Mouse (Mus musculus): ENCODE data around the gene Ap1m1.

Gene Ap1m1

DNA sequence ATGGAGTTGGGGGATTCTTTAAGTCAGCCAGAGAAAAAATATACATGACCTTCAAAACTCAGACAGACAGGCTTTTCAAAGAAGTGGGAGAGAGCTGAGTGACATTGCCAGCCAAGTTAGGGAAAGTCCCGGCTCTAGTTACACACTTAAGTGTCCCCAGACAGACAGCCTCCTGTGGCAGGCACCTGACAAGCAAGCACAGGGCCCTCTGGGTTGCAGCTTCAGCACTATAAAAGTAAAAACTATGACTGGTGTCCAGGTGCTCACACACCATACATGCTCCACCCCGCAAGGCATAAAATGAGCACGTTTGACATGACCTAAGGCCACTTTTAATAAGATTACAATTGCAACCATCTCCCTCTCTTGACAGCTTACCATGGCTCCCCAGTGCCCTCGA is 20.8 kb downstream of the Ap1m1 start:
- no peak for DNase-seq

DNA sequence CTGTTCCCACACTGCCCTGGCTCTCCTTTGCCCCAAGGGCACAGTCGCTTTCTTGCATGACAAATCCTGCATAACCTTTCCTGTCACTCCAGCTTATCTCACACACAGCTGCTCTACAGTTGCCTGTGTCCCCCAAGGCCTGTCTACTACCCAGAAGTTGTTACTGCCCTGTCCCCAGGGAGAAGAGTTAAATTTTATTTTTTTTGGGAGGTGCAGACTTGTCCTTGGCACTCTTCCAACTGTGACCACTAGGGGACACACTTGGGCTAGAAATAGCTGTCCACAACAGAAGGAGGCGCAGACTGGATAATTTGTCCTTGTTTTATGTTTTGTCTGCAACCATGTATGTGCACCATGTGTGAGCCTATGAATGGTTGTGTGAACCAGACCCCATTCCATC is 21.2 kb downstream of the Ap1m1 start:
- no peak for DNase-seq

DNA sequence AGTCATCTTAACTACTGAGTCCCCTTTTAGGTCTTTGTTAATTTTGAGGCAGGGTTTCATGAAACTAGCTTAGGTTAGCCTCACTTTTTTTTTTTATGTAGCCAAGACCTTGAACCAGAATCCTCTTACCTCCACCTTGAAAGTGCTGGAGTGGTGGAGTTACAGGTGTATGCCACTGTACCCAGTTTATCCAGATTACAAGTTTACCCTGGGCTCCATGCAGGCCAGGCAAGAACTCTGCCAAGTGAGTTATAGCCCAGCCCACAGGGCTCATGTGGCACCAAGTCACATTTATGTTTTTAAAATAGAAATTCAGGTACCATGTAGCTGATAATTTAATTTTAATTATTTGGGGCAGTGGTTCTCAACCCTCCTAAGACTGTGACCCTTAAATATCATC is 21.6 kb downstream of the Ap1m1 start:
- no peak for DNase-seq

DNA sequence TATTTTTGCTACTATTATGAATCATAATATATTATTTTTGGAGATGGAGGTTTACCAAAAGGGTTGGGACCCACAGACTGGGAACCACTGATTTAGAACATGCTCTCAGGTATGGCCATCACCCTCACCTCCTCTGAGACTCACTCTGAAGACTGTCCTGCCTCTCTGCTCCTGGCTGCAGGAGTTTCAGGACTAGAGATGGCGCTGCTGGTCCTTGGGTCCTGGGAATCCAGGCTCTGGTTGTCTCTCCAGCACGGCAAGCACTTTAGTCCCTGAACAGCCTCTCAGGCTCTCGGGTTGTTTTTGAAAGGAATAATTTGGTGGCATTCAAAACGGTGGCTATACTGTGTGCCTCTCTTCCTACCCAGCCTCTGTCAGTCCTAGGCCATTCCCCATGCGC is 22.1 kb downstream of the Ap1m1 start:
- no peak for DNase-seq

DNA sequence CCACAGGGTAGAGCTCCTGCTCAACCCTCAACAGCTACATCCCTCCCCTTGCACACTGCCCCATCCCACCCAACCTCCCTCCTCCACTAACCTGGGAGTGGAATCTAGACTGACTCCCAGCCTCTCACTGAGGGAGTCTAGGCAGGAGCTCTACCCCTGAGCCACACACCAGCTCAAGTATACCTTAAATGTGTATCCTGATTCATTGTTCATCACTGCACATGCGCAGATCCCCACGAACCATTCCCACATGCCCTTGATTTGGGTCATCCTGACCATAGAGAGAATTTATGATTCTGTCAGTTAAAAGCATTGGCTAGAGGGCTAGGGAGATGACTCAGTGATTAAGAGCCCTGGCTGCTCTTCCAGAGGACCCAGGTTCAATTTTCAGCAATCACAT is 22.9 kb downstream of the Ap1m1 start:
- DNase-seq, result no peak

DNA sequence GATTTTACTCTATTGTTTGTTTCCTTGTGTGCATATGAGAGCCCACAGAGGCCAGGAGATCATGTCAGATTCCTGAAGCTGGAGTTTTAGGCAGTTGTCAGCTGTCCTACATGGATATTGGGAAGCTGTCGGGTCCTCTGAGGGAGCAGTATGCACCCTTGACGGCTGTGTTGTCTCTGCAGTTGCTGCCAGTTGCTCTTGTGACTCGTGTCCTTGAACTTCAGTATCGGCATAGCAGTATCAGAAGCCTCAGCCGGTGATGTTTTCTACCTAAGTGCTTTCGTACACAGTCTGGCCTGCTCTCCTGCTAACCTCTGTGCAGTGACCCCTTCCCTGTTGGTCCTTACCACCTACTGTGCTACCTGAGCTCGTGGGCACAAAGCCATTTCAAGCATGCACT is 23.6 kb downstream of the Ap1m1 start:
- DNase-seq, result no peak

DNA sequence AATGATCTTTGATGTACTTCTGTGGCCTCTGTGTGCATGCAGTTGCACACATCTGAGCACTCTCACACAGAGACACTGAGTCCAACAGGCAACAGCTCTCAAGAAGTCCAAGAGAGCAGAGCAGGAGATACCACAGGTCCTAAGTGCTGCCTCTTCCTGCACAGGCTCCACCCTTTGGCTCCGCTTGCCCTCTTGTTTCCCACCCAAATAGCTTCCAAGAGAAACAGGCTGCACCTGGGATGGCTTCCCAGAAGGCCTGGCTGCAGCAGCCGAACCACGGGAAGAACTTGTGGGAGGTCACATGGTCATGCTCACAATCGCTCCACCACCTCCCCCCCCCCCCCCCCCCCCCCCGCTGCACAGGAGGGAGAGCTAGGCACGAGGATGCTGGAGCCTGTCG is 25.5 kb downstream of the Ap1m1 start:
- DNase-seq, result no peak

DNA sequence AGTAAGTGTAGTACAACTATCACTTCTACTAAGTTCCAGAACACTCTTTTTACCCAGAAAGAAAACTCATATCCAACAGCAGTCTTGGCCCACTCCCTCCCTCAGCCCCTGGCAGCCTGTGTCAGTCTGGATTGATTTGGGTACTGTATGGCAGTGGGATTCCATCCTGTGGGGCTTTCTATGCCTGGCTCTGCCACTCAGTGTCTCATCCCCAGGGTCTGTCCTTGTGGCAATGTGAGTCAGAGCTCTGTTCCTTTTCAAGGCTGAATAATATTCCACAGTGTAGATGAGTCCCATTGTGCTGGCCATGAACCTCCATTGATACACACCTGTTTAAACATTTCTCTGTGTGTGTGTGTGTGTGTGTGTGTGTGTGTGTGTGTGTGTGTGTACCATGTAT is 26.9 kb downstream of the Ap1m1 start:
- no peak for DNase-seq

DNA sequence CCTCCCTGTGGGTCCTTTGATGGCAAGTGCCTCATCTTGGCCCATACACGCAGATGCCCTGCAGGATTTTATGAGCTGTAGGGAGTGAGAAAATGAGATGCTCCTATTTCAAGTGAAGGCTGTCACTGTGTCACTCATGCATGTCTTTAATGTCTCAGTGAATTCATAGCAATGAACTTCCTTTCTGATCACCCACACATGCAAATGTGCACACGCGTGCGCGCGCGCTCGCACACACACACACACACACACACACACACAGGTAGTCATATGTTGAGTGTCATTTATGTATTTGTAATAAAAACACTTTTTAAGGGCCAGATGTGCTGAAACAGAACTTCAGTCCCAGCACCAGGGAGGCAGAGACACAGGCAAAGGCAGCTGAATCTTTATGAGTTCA is 27.3 kb downstream of the Ap1m1 start:
- DNase-seq, result no peak

DNA sequence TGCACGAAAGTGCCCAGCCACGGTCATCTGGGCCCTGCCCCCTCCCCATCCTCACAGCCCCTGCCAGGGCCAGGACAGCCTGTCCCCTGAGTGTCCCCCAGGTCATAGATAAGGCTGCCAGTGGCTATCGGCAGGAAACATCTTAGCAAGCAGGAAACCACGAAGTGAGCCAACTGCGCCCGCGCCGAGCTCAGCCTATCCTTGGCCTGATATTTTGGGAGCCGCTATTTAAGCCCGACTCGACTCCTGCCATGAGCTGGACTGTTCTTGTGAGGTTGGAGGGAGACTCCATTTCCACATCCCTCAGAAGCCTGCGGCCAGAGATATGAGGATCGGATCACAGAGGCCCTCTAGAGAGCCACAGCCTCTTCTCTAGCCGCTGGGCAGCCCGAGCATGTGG is 28.5 kb downstream of the Ap1m1 start:
- no peak for DNase-seq

DNA sequence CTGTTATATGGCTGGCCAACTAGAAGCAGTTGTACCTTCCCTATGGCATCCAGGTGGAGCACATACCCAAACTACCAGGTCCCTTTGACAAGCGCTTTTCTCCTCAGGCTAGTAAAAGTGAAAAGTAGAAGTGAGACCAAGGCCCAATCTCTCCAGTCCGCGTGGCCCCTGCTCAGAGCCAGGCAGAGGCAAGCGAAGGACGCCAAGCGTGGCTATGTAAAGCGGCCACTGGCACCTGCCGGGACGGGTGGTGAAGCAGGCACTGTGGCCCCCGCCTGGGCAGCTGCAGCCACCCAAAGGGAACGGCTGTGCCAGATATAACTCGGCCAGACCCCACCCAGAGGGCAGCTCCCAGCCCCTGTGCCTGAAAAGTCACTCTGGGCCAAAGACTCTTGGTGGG is 30.8 kb downstream of the Ap1m1 start:
- DNase-seq, result no peak

DNA sequence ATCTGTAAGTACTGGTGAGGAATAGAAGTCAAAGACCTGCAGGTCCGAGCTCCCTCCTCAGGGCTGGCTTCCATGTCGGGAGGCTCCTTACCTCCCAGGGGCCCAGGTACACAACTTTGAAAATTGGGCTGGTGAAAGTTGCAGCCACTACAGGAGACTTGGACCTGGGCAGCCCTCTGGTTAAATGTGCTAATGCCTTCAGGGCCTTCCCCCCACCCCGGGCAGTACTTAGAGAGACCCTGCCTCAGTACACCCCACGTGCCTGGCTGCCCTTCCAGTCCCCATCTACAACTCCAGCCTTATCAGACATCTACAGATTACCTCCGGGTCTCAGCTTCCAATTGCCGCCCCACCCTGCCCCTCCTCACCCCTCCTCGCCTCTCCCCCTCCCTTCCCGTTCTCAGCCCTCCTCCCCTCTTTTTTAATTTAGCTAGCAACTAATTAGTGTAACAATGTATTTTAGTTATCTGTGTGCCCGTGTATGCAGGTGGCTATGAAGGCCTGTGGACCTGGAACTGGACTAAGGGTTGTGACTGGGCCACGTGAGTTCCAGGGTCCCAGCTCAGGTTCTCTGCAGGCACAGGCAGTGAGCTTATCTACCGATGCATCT is 31.3 kb downstream of the Ap1m1 start:
- no peak for DNase-seq

DNA sequence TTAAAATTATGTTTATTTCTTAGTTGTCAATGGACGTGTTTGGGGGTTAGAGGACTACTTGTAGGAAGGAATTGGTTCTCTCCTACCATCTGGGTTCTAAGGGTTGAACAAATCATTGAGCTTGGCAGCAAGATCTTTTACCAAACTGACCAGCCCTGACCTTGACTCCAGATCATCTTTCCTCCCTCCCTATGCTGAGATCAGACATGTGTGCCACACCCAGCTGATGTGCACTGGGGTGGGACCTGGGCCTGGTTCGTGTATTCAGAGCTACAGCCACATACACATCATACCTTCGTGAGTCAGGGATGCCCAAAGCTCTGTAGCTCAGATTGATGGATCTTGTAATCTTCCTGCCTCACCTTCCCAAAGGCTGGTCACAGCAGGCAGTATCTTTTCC is 31.9 kb downstream of the Ap1m1 start:
- DNase-seq, result no peak

DNA sequence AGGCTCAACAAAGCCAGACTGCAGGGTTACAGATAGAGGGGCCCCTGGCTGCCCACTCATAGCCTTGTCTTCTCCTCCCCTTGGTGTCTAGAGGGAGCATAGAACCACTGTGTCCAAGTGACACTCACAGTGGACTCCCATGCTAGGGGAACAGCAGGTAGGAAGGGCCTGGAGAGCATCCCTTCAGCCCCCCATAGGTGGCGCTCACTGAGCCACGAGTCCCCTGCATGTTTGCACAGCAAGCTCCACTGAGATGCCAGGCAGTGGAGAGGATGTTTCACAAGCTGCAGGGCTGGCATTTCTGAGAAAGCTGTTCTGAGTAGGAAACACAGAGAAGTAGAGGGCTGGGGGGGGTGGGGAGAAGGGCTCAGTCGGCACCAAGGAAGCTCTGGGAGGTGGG is 32.5 kb downstream of the Ap1m1 start:
- DNase-seq, result peak; percentile 72

DNA sequence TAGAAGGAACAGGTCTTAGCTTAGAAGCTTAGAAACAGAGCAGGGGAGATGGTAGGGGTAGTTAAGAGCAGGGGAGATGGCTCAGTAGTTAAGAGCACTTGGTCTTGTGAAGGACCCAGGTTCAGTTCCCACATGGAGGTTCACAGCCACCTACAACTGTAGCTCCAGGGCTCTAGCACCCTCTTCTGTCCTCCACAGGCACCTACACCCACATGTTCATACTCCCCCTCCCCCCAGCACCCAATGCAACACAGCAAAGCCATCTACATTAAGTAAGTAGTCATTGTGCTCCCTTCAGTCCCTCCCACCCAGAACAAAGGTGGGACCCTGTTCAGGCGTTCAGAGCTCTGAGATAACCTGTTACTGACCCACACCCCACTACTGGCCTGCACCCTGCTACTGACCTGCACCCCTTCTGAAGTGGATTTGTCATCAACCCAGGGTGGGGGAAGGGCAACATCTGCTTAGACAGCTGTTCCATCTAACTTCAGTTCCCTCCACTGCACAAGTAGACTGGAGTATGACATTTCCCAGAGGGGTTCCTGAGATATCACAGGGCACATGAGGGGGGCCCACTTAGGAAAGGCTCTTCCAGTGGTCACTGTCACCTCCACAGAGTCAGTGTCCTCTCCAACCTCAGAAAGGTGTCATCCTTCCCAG is 33.4 kb downstream of the Ap1m1 start:
- no peak for DNase-seq

DNA sequence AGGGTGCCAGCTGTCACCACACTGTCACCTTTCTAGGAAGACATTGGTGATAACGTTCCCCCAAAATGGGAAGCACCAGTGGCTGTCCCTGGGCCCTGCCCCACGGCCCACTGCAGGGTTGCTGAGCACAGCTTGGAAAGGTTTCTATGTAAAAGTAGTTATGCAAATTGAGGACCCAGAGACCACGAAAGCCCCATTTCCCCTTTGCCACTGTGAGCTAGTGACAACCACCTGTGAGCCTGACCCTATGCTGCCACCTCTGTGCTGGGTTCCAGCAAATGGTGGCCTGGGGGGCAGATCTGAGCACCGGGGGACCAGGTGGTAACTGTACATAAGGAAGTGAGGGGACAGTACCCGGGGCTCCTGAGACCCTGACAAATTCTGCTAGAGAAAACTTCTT is 34.0 kb downstream of the Ap1m1 start:
- DNase-seq, result no peak

DNA sequence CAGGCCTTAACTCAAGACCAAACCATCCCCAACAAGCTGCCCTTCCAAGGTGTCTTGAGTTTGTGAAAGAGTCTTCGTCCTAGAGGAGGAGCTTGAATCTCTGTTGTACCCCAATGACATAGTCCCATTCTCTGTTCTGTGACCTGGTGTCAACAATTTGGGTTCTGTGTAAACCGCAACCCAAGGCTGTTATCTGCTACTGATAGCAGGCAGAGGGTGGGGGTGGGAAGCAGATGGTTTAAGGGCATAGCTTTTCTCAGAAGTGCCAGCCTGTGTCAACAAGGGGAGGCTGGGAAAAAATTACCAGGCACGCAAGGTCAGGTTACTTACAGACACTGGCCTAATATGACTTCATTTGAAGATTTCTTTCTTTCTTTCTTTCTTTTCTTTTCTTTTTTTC is 37.4 kb downstream of the Ap1m1 start:
- DNase-seq, result no peak

DNA sequence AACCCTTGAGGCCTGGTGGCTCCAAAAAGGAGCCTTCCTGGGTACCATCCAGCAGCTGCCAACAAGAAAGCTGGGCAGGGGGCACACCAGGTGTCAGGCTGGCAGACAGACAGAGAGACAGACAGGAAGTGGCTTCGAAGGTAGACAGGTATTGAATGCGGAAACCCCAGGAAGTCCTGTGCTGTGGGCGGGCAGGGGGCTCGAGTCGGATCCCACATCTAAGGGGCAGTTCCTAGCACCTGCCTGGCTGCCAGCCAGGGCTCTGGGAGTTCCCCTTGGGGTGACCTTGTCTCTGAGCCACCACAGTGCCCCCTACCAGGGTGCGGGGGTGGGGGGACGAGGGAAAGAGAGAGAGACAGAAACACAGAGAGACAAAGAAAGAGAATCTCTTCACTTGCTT is 39.3 kb downstream of the Ap1m1 start:
- DNase-seq, result no peak

DNA sequence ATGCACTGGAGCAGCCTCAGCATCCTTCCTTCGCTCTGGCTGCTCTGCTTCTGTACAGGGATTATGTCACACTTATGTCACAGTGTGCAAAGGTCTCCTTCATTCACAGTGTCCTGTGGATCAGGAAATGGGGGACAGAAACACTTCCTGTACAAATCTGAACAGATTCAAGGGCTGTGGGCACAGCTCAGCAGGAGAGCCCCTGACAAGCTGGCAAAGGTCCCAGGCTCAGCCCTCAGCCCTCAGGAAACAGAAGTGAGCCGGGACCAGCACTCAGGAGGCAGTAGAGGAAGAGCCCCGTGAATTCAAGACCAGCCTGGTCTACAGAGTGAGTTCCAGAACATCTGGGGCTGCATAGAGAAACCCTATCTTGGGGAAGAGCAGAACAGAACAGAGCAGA is 41.8 kb downstream of the Ap1m1 start:
- DNase-seq, result no peak

DNA sequence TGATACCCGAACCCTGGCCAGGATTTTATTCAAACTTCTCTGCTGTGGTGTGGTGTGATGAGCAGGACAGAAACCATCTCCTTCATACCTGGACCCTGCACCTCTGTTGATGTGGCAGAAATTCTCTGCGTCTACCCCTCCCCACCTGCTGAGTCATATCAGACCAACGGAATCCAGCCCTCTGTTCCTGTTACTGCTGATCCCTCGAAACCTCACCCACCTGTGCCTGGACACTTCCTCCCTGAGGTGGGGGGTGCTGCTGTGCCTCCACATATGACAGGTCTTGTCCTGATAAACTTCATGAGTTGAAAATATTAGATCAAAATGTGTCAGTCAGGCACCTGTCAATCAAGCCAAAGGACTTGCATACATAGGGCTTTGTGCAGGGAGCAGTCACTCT is 45.5 kb downstream of the Ap1m1 start:
- DNase-seq, result no peak

DNA sequence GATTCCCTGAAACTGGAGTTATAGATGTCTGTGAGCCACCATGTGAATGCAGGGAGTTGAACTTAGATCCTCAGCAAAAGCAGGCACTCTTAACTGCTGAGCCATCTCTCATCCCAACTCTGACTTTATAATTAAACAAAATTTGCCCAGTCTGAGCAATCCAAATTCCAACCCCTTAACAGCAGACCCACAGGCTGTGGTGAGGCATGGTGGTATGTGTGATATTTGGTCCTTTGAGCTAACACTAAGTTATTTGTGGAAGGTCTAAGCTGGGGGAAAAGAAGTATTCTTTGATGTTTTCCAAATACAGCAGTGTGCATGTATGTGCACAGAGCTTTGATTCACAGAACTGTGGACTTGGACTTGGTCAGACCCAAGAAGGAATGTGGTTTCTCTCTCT is 49.2 kb downstream of the Ap1m1 start:
- DNase-seq, result no peak

DNA sequence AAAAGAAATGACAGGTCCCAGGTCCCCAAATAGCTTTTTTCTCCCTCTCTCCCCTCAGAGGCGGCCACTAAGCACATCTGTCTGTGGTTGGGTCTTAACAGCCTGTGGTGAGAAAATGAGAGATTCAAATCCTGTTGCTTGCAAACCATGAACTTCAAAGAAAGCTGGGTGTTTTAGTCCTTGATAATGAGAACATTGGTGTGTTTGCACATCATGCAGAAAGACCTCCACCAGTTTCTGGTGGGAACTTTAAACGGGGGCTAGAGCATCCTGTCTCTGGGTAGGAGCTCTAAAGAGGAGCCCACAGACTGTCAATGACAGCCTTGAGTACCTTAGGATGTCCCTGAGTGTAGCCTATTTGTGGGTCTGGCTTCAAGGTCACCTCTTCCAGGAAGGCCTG is 51.3 kb downstream of the Ap1m1 start:
- no peak for DNase-seq

DNA sequence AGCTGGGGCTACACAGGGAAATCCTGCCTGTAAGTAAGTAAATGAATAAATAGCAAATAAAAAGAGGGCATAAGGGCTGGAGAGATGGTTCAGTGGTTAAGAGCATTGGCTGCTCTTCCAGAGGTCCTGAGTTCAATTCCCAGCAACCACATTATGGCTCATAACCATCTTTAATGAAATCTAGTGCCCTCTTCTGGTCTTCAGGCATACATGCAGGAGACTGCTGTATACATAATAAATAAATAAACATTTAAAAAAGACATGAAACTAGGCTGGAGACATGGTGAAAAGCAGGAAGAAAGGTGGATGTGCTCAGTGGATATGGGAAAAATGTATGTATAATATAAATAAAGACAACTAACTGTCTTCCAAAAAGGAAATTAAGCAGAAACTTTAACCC is 53.5 kb downstream of the Ap1m1 start:
- DNase-seq, result no peak

DNA sequence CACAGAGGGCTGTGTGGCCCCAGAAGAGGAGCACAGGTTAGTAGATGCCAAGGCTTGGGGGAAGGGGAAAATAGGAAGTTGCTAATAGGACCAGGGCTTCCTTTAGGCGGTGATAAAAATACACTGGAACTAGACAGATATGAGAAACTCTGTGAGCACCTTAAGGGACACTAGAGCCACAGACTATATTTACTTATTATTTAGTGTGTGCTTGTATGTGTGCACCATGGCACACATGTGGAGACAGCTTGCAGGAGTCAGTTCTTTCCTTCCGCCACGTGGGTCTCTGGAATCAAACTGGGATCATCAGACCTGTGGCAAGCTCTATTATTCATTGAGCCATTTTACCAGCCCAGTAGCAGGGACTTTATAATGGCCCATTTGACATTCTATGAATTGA is 55.3 kb downstream of the Ap1m1 start:
- DNase-seq, result no peak

DNA sequence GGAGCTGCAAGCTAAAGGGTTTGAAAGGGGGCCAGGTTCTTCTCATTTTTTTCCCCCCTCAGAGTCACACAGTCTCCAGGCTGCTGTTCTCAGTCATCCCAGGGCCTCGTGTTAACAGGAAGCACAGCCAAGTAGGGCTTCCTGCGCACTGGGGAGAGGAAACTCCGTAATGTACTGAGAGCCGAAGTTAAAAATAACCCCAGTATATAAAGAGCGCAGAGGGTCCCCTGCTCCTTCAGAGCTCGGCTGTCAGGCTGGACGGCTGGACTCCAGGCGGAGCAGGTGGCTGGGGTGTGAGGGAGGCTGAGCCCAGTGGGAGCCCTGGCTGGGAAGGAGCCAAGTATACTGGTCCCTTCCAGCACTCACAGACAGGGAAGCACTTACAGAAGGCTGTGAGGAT is 55.9 kb downstream of the Ap1m1 start:
- DNase-seq, result peak; percentile 65

DNA sequence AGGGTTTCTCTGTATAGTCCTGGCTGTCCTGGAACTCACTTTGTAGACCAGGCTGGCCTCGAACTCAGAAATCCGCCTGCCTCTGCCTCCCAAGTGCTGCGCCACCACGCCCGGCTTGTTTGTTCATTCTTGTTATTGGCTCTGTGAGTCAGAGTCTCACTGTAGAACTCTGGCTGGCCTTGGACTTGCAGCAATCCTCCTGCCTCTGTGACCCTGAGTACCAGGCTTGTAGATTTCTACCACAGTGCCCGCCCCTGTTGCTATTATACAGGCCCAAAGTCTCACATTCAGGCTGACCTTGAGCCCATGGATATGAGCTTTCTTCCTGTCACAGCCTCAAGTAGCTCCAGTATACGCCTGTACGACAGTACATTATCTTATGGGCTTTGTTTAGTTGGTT is 56.7 kb downstream of the Ap1m1 start:
- DNase-seq, result no peak

Data from right cerebral cortex, postnatal 14 days (tissue).